Mouse (Mus musculus): Measurements from ENCODE around the gene Cdh22. TPM values are rescaled to one million over a fixed set of nuclear protein-coding genes. Genes with fewer than 3 reads are reported as not detected.

Cdh22 gene
- polyA plus RNA-seq, 1 experiment from 2014 or later = 4.6 TPM

Other genes with a start within 250 kb of the Cdh22 start
- gene Ncoa5, start 200.0 kb downstream of the Cdh22 start, polyA plus RNA-seq (2014; fragmentation: Nextera tagmentation; extraction: Ambion mirVana) = 79.0 and 79.5 TPM in 2 replicates
- 4.6 and 4.9 TPM in 2 replicates for gene Cd40, start 179.2 kb downstream of the Cdh22 start, polyA plus RNA-seq (2014; fragmentation: Nextera tagmentation; extraction: Ambion mirVana)
- not detected in 2 replicates for gene 1700025C18Rik, start 144.1 kb downstream of the Cdh22 start, polyA plus RNA-seq (2014; fragmentation: Nextera tagmentation; extraction: Ambion mirVana)
- 45.8 and 51.0 TPM in 2 replicates for gene Slc35c2, start 53.0 kb upstream of the Cdh22 start, polyA plus RNA-seq (2014; fragmentation: Nextera tagmentation; extraction: Ambion mirVana)
- 76.7 and 78.5 TPM in 2 replicates for gene Elmo2, start 91.6 kb upstream of the Cdh22 start, polyA plus RNA-seq (2014; fragmentation: Nextera tagmentation; extraction: Ambion mirVana)
- 7.0 and 7.6 TPM in 2 replicates for gene Zfp663, start 133.9 kb upstream of the Cdh22 start, polyA plus RNA-seq (2014; fragmentation: Nextera tagmentation; extraction: Ambion mirVana)
- 19.6 and 21.2 TPM in 2 replicates for gene Zfp334, start 153.4 kb upstream of the Cdh22 start, polyA plus RNA-seq (2014; fragmentation: Nextera tagmentation; extraction: Ambion mirVana)
- 0.06 TPM in 1 of 2 replicates, not detected in the other for gene Ocstamp, start 165.6 kb upstream of the Cdh22 start, polyA plus RNA-seq (2014; fragmentation: Nextera tagmentation; extraction: Ambion mirVana)
- gene Slc13a3, start 238.4 kb upstream of the Cdh22 start, polyA plus RNA-seq (2014; fragmentation: Nextera tagmentation; extraction: Ambion mirVana) = 0.14 and 0.17 TPM in 2 replicates

Measured in hindbrain, embryonic 11.5 days (tissue).